Mouse (Mus musculus): ENCODE results near the gene Rhog. TPM values are rescaled to one million over a fixed set of nuclear protein-coding genes. Genes with fewer than 3 reads are reported as not detected.
A peak's percentile ranks its signal among the peaks of the same experiment; 100 is the strongest.

Gene Rhog
- polyA plus RNA-seq, 1 experiment from 2014 or later: 71.9 TPM

- DNase-seq: peak; percentile 84
Observed at GRCm38 (mm10) chr7:102222336-102222735, 33.5 kb downstream of the Rhog start.

GRCm38 (mm10) chr7:102221899-102222298, 34.0 kb downstream of the Rhog start:
- ATAC-seq (ENCODE audit: insufficient read depth): no peak; the same call in 1 of the 2 replicates
- no peak overlapping the region for H3K4me3 ChIP-seq (ENCODE audit: low read depth, low read length)
- no peaks in the 10 kb centered on the region for H3K9me3 ChIP-seq (ENCODE audit: low read depth, low read length)
- no peak for TF ChIP-seq CTCF (IDR thresholded peaks at IDR 0.05; ENCODE audit: low read depth)
- H3K4me2 ChIP-seq: peak overlapping the region; percentile 77
- H3K9ac ChIP-seq: no peak overlapping the region
- H3K36me3 ChIP-seq (ENCODE audit: insufficient read depth): peaks cover 12% of the 10 kb centered on the region; the same call in 1 of the 2 replicates
- 0 out of 2 replicates have a peak, but pooled peaks cover 6% of the 10 kb centered on the region for H3K4me1 ChIP-seq (ENCODE audit: insufficient read depth)
- H3K27ac ChIP-seq (ENCODE audit: low read depth): no peak overlapping the region; the same call in 1 of the 2 replicates
- WGBS: 22% methylated on average over 1 of the region's 1 CpGs
- peak; percentile 16 for DNase-seq
- H3K27me3 ChIP-seq (ENCODE audit: insufficient read depth, low read length): no peaks in the 10 kb centered on the region

More at GRCm38 (mm10) chr7:102222336-102222735, 33.5 kb downstream of the Rhog start:
- Histone ChIP-seq H3K27ac (ENCODE audit: low read depth) (peak overlapping the region; percentile 75; the same call in 1 of the 2 replicates), H3K4me1 (ENCODE audit: insufficient read depth) (0 out of 2 replicates have a peak, but pooled peaks cover 6% of the 10 kb centered on the region), H3K4me2 (peak overlapping the region; percentile 77), H3K4me3 (ENCODE audit: low read depth, low read length) (peak overlapping the region; percentile 73), H3K9me3 (ENCODE audit: low read depth, low read length) (no peaks in the 10 kb centered on the region), H3K9ac (peak overlapping the region; percentile 70), H3K36me3 (ENCODE audit: insufficient read depth) (peaks cover 15% of the 10 kb centered on the region; the same call in 1 of the 2 replicates), H3K27me3 (ENCODE audit: insufficient read depth, low read length) (no peaks in the 10 kb centered on the region)
- TF ChIP-seq CTCF (IDR thresholded peaks at IDR 0.05; ENCODE audit: low read depth): peak; percentile 55
- WGBS: 0% methylated on average over 10 of the region's 13 CpGs
- ATAC-seq (ENCODE audit: insufficient read depth): peak; percentile 78

GRCm38 (mm10) chr7:102211071-102211470, 44.8 kb downstream of the Rhog start:
- 57% methylated on average over 3 of the region's 3 CpGs for WGBS
- peak overlapping the region; percentile 82 for H3K9ac ChIP-seq

DNA sequence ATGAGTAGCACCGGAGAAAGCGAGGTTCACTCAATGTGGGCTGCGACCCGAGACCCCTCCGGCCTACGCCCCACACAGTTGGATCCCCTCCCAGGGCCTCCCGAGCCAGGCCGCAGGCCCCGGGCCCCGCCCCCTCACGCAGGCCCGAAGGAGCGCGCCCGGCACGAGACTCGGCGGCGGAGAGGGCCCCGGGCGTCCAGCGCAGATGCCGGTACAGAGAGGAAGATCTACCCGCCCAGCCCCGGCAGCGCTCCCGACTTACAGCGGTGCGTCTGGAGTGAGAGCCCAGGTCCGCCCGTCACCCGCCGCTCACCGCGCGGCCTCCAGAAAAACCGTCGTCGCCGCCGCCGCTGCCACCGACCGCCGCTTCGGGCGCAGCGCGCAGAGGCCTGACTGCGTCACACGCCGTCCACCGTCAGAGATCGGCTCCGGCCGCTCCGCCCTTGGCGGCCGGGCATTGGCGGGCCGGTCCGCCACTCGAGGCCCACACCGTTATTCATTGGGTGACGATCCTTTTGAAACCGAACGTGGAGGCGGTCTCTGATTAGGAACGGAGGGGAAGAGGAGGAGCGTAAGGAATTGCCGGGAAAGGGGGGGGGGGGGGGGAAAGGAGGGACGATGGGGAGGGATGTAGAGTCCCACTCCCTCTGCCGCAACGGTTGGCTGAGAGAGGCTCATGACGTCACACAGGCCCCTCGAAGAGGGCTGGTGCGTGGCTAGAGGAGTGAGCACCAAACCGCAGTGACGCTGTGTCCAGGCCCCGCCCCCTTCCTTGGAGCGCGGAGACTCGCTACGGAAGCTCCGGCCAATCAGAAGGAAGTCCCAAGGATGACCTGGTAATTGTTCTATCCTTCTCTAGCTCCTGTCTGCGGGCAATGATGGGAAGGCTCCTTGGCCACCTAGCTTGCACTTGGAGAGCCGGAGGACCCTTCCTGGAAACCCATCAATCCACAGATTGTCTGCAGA, 45.8 kb downstream of the Rhog start, which contains the start of the genes Nup98 and Pgap2:
TSS of gene Nup98 (minus strand) at position 421 of the 966 bp plus-strand sequence.
TSS of gene Pgap2 (plus strand) at position 453 of the 966 bp plus-strand sequence.
- H3K4me2 ChIP-seq: peak within 1 kb of the TSS; percentile 88
- no peak for TF ChIP-seq CTCF (IDR thresholded peaks at IDR 0.05; ENCODE audit: low read depth)
- 0 out of 2 replicates have a peak, but pooled peaks cover 3% of the 10 kb centered on the region for H3K4me1 ChIP-seq (ENCODE audit: insufficient read depth)
- peak within 1 kb of the TSS; percentile 82 for H3K9ac ChIP-seq
- WGBS: under 1% methylated on average over 85 of the region's 87 CpGs
- H3K9me3 ChIP-seq (ENCODE audit: low read depth, low read length): no peaks in the 10 kb centered on the region
- H3K27ac ChIP-seq (ENCODE audit: low read depth): peak within 1 kb of the TSS; percentile 95
- DNase-seq (peak; percentile 100), ATAC-seq (ENCODE audit: insufficient read depth) (peak; percentile 99)
- H3K27me3 ChIP-seq (ENCODE audit: insufficient read depth, low read length): no peaks in the 10 kb centered on the region
- no peaks in the 10 kb centered on the region for H3K36me3 ChIP-seq (ENCODE audit: insufficient read depth)
- peak within 1 kb of the TSS; percentile 87 for H3K4me3 ChIP-seq (ENCODE audit: low read depth, low read length)

More at GRCm38 (mm10) chr7:102211071-102211470, 44.8 kb downstream of the Rhog start:
- peak overlapping the region; percentile 87 for H3K4me3 ChIP-seq (ENCODE audit: low read depth, low read length)
- no peak for DNase-seq
- no peaks in the 10 kb centered on the region for H3K27me3 ChIP-seq (ENCODE audit: insufficient read depth, low read length)
- H3K27ac ChIP-seq (ENCODE audit: low read depth): peak overlapping the region; percentile 95
- peak; percentile 32; the same call in 1 of the 2 replicates for TF ChIP-seq CTCF (IDR thresholded peaks at IDR 0.05; ENCODE audit: low read depth)
- peak overlapping the region; percentile 78 for H3K4me2 ChIP-seq
- H3K9me3 ChIP-seq (ENCODE audit: low read depth, low read length): no peaks in the 10 kb centered on the region
- 0 out of 2 replicates have a peak, but pooled peaks cover 3% of the 10 kb centered on the region for H3K4me1 ChIP-seq (ENCODE audit: insufficient read depth)
- ATAC-seq (ENCODE audit: insufficient read depth): no peak
- no peaks in the 10 kb centered on the region for H3K36me3 ChIP-seq (ENCODE audit: insufficient read depth)

GRCm38 (mm10) chr7:102208806-102209363, 47.0 kb downstream of the Rhog start:
- no peak for TF ChIP-seq CTCF (IDR thresholded peaks at IDR 0.05; ENCODE audit: low read depth)
- DNase-seq: no peak
- Histone ChIP-seq H3K4me1 (ENCODE audit: insufficient read depth) (0 out of 2 replicates have a peak, but pooled peaks cover 3% of the 10 kb centered on the region), H3K9ac (peak overlapping the region; percentile 82), H3K9me3 (ENCODE audit: low read depth, low read length) (no peaks in the 10 kb centered on the region), H3K4me3 (ENCODE audit: low read depth, low read length) (peak overlapping the region; percentile 87), H3K36me3 (ENCODE audit: insufficient read depth) (no peaks in the 10 kb centered on the region), H3K27me3 (ENCODE audit: insufficient read depth, low read length) (no peaks in the 10 kb centered on the region), H3K27ac (ENCODE audit: low read depth) (no peak overlapping the region), H3K4me2 (peak overlapping the region; percentile 88)
- ATAC-seq (ENCODE audit: insufficient read depth): no peak
- WGBS: 40% methylated on average over 4 of the region's 4 CpGs

- WGBS: 66% methylated on average over 1 of the region's 1 CpGs
- Histone ChIP-seq H3K27me3 (ENCODE audit: insufficient read depth, low read length) (no peaks in the 10 kb centered on the region), H3K4me2 (no peak overlapping the region), H3K4me3 (ENCODE audit: low read depth, low read length) (no peak overlapping the region), H3K27ac (ENCODE audit: low read depth) (no peak overlapping the region), H3K9me3 (ENCODE audit: low read depth, low read length) (no peaks in the 10 kb centered on the region), H3K36me3 (ENCODE audit: insufficient read depth) (no peaks in the 10 kb centered on the region), H3K9ac (no peak overlapping the region), H3K4me1 (ENCODE audit: insufficient read depth) (0 out of 2 replicates have a peak, but pooled peaks cover 3% of the 10 kb centered on the region)
- 0 out of 2 replicates have a peak, but pooled peaks have one; percentile 4 for TF ChIP-seq CTCF (IDR thresholded peaks at IDR 0.05; ENCODE audit: low read depth)
- DNase-seq (no peak), ATAC-seq (ENCODE audit: insufficient read depth) (no peak)
Observed at GRCm38 (mm10) chr7:102205646-102206045, 50.2 kb downstream of the Rhog start.
